Mouse (Mus musculus) spleen, adult 2 months (tissue): ENCODE measurements around the gene Ophn1. TPM values are rescaled to one million over a fixed set of nuclear protein-coding genes. Genes with fewer than 3 reads are reported as not detected.

Experiments used
- DNase-seq, 2 experiments: peaks; one replicate each; pipeline versions ENCODE4 v3.0.0 to v3.0.0-alpha.2; 2012 to 2021; ENCODE audit warnings: low spot score in 2 of 2, low read depth in 1 of 2
- H3K27ac ChIP-seq: fragments of 200-500 bp; 2 replicates; pipeline ENCODE4 v1.5.1; 2012; ENCODE audit warnings: low read length, inconsistent platforms; ENCODE audit not compliant: insufficient read depth
- H3K27me3 ChIP-seq: fragments of 200-500 bp; 2 replicates; pipeline ENCODE4 v1.6.1; 2012; ENCODE audit warnings: mild to moderate bottlenecking, moderate library complexity, low read length, inconsistent platforms; ENCODE audit not compliant: control insufficient read depth, insufficient read depth
- H3K36me3 ChIP-seq: fragments of 200-500 bp; 2 replicates; pipeline ENCODE4 v1.6.1; 2012; ENCODE audit warnings: mild to moderate bottlenecking, low read length, inconsistent platforms; ENCODE audit not compliant: control insufficient read depth, insufficient read depth
- H3K4me1 ChIP-seq: fragments of 200-500 bp; 2 replicates; pipeline ENCODE4 v1.6.1; 2011; ENCODE audit warnings: inconsistent platforms; ENCODE audit not compliant: control insufficient read depth, insufficient read depth, insufficient read length
- H3K4me3 ChIP-seq: fragments of 200-500 bp; 2 replicates; pipeline ENCODE4 v1.5.1; 2011; ENCODE audit warnings: mild to moderate bottlenecking, inconsistent platforms; ENCODE audit not compliant: insufficient read depth, insufficient read length; ENCODE audit errors: extremely low read depth
- CTCF ChIP-seq: fragments of 200-500 bp; IDR thresholded peaks from 2 replicates; pipeline ENCODE4 v1.5.1; 2011; ENCODE audit warnings: mild to moderate bottlenecking, inconsistent platforms; ENCODE audit not compliant: insufficient read depth, insufficient read length, insufficient replicate concordance; ENCODE audit errors: extremely low read depth
- POLR2A ChIP-seq: fragments of 200-500 bp; IDR thresholded peaks from 2 replicates; pipeline ENCODE4 v1.6.1; 2011; ENCODE audit warnings: low read depth, low read length, inconsistent platforms
- WGBS: fragments of 180-500 bp; shearing (Covaris S2); methylation state at CpG from one replicate; pipeline ENCODE4 v1.1.7; 2018; 5-methylcytosine and 5-hydroxymethylcytosine counted together
- polyA plus RNA-seq: library from polyadenylated mRNA; depleted of rRNA; stranded (reverse); fragments of >200 nt; gene quantifications from 2 replicates; pipeline ENCODE4 v1.2.3, GENCODE M21; 2012; rRNA removed

Ophn1 gene
- polyA plus RNA-seq, 1 experiment, result 0.68 TPM

GRCm38 (mm10) chrX:98628666-98629404 lies 262.0 kb downstream of the Ophn1 start:
- Histone ChIP-seq H3K27me3 (no peaks in the 10 kb centered on the region), H3K4me1 (no peaks in the 10 kb centered on the region), H3K27ac (no peak overlapping the region), H3K36me3 (no peaks in the 10 kb centered on the region), H3K4me3 (no peak overlapping the region)
- WGBS, result 85% methylated on average over 3 of the region's 3 CpGs
- no peak for DNase-seq
- TF ChIP-seq CTCF, result no peak
- TF ChIP-seq POLR2A, result no peak

- Histone ChIP-seq H3K27ac (no peak overlapping the region), H3K4me1 (no peaks in the 10 kb centered on the region), H3K36me3 (no peaks in the 10 kb centered on the region), H3K4me3 (no peak overlapping the region), H3K27me3 (no peaks in the 10 kb centered on the region)
- no peak for DNase-seq
- TF ChIP-seq CTCF, result no peak
- TF ChIP-seq POLR2A, result no peak
- 0% methylated on average over 2 of the region's 2 CpGs for WGBS
Observed at GRCm38 (mm10) chrX:98618865-98619264, 272.0 kb downstream of the Ophn1 start.

GRCm38 (mm10) chrX:98617426-98617825 lies 273.4 kb downstream of the Ophn1 start:
- DNase-seq, result no peak
- H3K4me1 ChIP-seq, result no peaks in the 10 kb centered on the region
- H3K27me3 ChIP-seq, result no peaks in the 10 kb centered on the region
- no peaks in the 10 kb centered on the region for H3K36me3 ChIP-seq
- no peak overlapping the region for H3K27ac ChIP-seq
- TF ChIP-seq CTCF (no peak), POLR2A (no peak)
- H3K4me3 ChIP-seq, result no peak overlapping the region
- 73% methylated on average over 4 of the region's 4 CpGs for WGBS

GRCm38 (mm10) chrX:98574201-98574600 lies 316.6 kb downstream of the Ophn1 start:
- no peaks in the 10 kb centered on the region for H3K27me3 ChIP-seq
- H3K4me3 ChIP-seq, result no peak overlapping the region
- no peak for DNase-seq
- no peak overlapping the region for H3K27ac ChIP-seq
- no peaks in the 10 kb centered on the region for H3K4me1 ChIP-seq
- H3K36me3 ChIP-seq, result no peaks in the 10 kb centered on the region
- TF ChIP-seq CTCF (no peak), POLR2A (no peak)

GRCm38 (mm10) chrX:98546458-98546857 lies 344.4 kb downstream of the Ophn1 start:
- 96% methylated on average over 1 of the region's 1 CpGs for WGBS
- no peaks in the 10 kb centered on the region for H3K4me1 ChIP-seq
- H3K36me3 ChIP-seq, result no peaks in the 10 kb centered on the region
- no peaks in the 10 kb centered on the region for H3K27me3 ChIP-seq
- DNase-seq, result no peak
- TF ChIP-seq CTCF, result no peak
- TF ChIP-seq POLR2A, result no peak
- no peak overlapping the region for H3K27ac ChIP-seq
- no peak overlapping the region for H3K4me3 ChIP-seq

GRCm38 (mm10) chrX:98515329-98515728 lies 375.5 kb downstream of the Ophn1 start:
- no peaks in the 10 kb centered on the region for H3K4me1 ChIP-seq
- TF ChIP-seq CTCF (no peak), POLR2A (no peak)
- WGBS, result 83% methylated on average over 2 of the region's 2 CpGs
- H3K4me3 ChIP-seq, result no peak overlapping the region
- H3K27ac ChIP-seq, result no peak overlapping the region
- H3K36me3 ChIP-seq, result no peaks in the 10 kb centered on the region
- DNase-seq, result no peak
- H3K27me3 ChIP-seq, result no peaks in the 10 kb centered on the region

- no peak for DNase-seq
- no peak overlapping the region for H3K27ac ChIP-seq
- 33% methylated on average over 3 of the region's 3 CpGs for WGBS
- no peaks in the 10 kb centered on the region for H3K27me3 ChIP-seq
- H3K4me3 ChIP-seq, result no peak overlapping the region
- no peak for TF ChIP-seq CTCF
- no peaks in the 10 kb centered on the region for H3K36me3 ChIP-seq
- H3K4me1 ChIP-seq, result no peaks in the 10 kb centered on the region
Observed at GRCm38 (mm10) chrX:98514359-98514904, 376.4 kb downstream of the Ophn1 start.

Other genes with a start within 250 kb of the Ophn1 start
- 7.3 and 7.5 TPM in 2 replicates for gene Yipf6, start 45.3 kb upstream of the Ophn1 start, polyA plus RNA-seq
- 7.2 and 7.7 TPM in 2 replicates for gene Stard8, start 112.2 kb upstream of the Ophn1 start, polyA plus RNA-seq
- gene Efnb1, start 245.1 kb upstream of the Ophn1 start, polyA plus RNA-seq, result 11.5 and 11.9 TPM in 2 replicates